In the genomic region with DNA sequence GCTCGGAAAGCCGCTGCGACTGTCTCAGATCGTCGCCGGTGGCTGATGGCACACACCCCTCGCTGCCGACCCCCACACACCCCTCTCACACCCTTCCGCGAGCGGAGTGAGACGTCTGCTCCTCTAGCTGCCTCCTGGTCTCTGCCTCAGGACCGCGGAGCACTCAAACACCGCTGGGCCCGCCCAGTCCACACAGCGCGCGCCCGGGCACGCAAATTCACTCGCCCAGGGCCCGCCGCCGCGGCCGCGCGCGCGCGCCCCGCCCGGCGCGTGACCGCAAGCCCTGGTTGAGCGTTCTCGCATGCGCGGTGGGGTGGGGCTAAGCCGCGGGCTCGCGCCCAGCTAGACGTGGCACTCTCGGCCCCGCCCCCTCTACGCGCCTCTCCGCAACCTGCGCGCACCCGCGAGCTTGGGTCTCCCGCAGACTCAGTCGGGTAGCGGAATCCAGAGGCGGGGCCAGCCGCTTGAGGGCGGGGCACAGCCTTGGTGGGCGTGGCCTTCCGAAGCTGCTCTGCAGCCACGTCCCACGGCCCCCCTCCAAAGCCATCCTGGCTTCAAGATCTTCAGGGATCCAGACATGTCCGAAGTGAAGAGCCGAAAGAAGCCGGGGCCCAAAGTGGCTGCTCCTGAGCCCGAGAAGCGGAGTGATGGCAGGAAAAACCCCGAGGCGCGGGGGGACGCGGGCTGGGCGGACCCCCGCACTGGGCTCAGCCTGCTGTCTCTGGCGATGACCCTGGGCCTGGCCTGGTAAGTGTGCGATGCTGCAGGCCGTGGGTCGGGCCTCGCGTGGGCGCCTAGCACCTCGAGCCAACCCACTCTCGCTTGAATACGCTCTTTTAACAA, we compare ENCODE assay signal across 8 mouse cellular contexts. TPM values are rescaled to one million over a fixed set of nuclear protein-coding genes. Genes with fewer than 3 reads are reported as not detected.
DNase-seq lines count a peak whose midpoint lies in the region; ATAC-seq lines count a peak whose summit lies in the region.

A gene (minus strand): TSS at position 221 of the 843 bp plus-strand sequence.
A gene (plus strand): TSS at position 391 of the 843 bp plus-strand sequence.

- H3K9ac ChIP-seq in hindbrain, embryonic 15.5 days, result peak within 1 kb of the TSS; percentile 90

- H3K4me3 ChIP-seq in hindbrain, embryonic 15.5 days, result peak within 1 kb of the TSS; percentile 94

- peak within 1 kb of the TSS; percentile 90 for H3K27ac ChIP-seq in hindbrain, embryonic 15.5 days (replicated peaks)

- H3K4me2 ChIP-seq in hindbrain, embryonic 15.5 days, result peak within 1 kb of the TSS; percentile 78

- peaks cover 6% of the 10 kb centered on the region; the same call in 1 of the 2 replicates for H3K36me3 ChIP-seq in hindbrain, embryonic 15.5 days

- no peaks in the 10 kb centered on the region for H3K9me3 ChIP-seq in hindbrain, embryonic 15.5 days

- peaks cover 14% of the 10 kb centered on the region for H3K4me1 ChIP-seq in hindbrain, embryonic 15.5 days (replicated peaks)

- under 1% methylated on average over 87 of the region's 87 CpGs for WGBS in hindbrain, embryonic 15.5 days

- ATAC-seq in hindbrain, embryonic 15.5 days (ENCODE audit: low FRiP score, low read depth), result peak; percentile 96

- H3K27me3 ChIP-seq in hindbrain, embryonic 15.5 days, result no peaks in the 10 kb centered on the region

- peak; percentile 100 for DNase-seq in T-cell, adult 2 months (ENCODE audit: low spot score)
- peak; percentile 99 to 100 for DNase-seq in cerebellum, postnatal 36 days
- peak; percentile 100 for DNase-seq in frontal cortex, postnatal 36 days (ENCODE audit: low spot score in 2 of 2)
- peak; percentile 99 for DNase-seq in left cerebral cortex, adult 11 months (ENCODE audit: low spot score)
- DNase-seq in lung, postnatal 4 days, result peak; percentile 100
- peak; percentile 99 for DNase-seq in retina, postnatal 7 days (ENCODE audit: low read depth, low spot score)
- DNase-seq in urinary bladder, adult 2 months (ENCODE audit: low spot score), result peak; percentile 100

RNA-seq across cellular contexts. Expression of the first gene that starts in this region (rescaled TPM):
- polyA plus RNA-seq in hindbrain, embryonic 15.5 days (2015; fragmentation: Nextera tagmentation; extraction: Ambion mirVana), result 16.2 and 19.7 TPM in 2 replicates
- 9.2 and 10.3 TPM in 2 replicates for polyA plus RNA-seq in urinary bladder, adult 2 months (2012; rRNA removed)

RNA-seq across cellular contexts. Expression of the second gene that starts in this region (rescaled TPM):
- 20.7 and 21.6 TPM in 2 replicates for polyA plus RNA-seq in hindbrain, embryonic 15.5 days (2015; fragmentation: Nextera tagmentation; extraction: Ambion mirVana)
- polyA plus RNA-seq in urinary bladder, adult 2 months (2012; rRNA removed), result 42.1 and 42.5 TPM in 2 replicates

Comparison
In these comparisons a context has a peak if more than half of its experiments do, and no peak if none do; other contexts are left out.
1. Peak in every context shown above with its lines: DNase-seq, ATAC-seq, H3K4me3 ChIP-seq and H3K27ac ChIP-seq.